Mouse (Mus musculus): ENCODE data around the gene Oaz3. TPM values are rescaled to one million over a fixed set of nuclear protein-coding genes. Genes with fewer than 3 reads are reported as not detected.

Oaz3 gene
- not detected for total RNA-seq (2021)

- no peak for DNase-seq
These were observed at the start of gene Oaz3 for GRCm38 (mm10) chr3:94443597-94443964. Gene Oaz3, minus strand, starts transcription at chr3:94443915.

DNA sequence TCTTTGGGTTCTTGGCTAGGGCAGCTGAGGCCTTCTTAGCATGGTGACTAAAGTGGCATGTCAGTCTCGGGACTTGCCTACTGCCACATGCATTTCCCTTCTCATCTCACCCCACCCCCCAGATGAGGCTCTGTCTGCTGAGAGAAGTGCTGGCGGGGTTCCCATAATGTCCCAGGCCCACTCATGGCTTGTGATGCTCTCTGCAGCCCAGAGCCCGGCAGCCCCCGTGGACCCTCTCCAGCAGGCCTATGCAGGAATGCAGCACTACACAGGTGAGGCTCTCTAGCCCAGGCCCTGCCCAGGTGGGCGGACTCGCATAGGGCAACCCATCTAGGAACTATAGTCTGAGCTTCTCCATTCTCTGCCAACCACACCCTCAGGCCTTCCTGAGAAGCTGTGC, 43.9 kb upstream of the Oaz3 start:
- no peak for DNase-seq

- no peak for DNase-seq
These were observed 42.2 kb upstream of the Oaz3 start for GRCm38 (mm10) chr3:94485922-94486321.

DNA sequence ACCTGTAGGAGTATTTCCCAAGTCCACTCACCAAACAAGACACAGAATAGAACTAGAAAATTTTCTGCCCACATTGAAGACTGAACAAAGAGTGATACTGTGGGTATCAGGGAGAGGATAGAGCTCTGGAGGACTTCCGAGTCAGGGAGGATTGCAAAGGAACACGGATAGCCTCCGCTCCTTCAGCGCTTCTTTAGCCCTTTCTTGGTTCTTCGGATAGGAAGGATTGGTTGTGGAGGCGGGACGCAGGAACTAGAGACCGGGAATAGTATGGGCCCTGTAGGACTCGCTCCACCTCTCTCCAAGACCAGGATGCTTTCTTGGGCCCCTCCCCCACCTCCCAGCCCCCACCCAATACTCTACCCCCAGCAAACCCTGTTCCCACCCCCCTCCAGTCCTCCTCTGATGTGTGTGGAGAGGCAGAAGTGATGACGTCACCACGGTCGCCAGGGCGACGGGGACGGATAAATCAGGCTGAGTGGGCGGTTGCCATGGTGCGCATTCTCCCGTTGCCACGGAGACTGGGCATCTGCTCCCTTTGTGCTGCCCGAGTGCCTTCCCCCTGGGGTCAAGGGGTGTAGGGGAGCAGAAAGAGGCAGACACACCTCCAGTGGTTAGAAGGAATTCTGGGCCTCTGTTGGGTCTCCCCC, 40.2 kb upstream of the Oaz3 start:
- DNase-seq = peak; percentile 39

- DNase-seq = no peak
These were observed 39.2 kb upstream of the Oaz3 start for GRCm38 (mm10) chr3:94482764-94483385.

- no peak for DNase-seq
These were observed 37.7 kb upstream of the Oaz3 start for GRCm38 (mm10) chr3:94481429-94481828.

DNA sequence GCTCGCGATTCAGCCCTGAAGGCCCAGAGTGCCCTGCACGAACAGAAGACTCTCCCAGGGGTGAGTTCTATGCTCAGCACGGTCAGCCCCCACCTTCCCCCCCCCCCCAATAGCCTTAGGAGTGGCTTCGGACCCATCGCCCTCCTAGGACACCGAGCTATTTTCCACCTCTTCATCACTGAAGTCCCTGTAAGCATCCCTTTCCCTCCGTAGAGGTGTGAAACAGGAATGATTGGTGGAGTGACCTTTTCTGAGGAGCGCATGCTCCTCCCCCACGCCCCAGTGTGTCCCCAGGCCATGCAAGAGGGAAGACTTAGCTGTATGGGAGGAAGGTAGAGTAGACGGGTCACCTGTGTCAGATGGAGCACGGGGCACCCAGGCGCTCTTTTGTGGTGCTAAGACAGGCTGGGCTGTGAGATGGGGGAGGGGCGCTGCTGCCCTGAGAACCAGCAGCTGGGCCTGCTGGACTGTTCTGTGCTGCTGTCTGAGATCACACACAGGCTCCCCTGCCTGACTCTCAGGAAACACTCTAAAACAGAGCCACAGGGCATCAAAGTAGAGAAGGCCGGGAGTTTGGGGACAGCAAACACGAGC, 36.7 kb upstream of the Oaz3 start, which contains the start of gene Riiad1:
Gene Riiad1, minus strand, starts transcription at position 51 of the 594 bp plus-strand sequence.
- DNase-seq = no peak

DNA sequence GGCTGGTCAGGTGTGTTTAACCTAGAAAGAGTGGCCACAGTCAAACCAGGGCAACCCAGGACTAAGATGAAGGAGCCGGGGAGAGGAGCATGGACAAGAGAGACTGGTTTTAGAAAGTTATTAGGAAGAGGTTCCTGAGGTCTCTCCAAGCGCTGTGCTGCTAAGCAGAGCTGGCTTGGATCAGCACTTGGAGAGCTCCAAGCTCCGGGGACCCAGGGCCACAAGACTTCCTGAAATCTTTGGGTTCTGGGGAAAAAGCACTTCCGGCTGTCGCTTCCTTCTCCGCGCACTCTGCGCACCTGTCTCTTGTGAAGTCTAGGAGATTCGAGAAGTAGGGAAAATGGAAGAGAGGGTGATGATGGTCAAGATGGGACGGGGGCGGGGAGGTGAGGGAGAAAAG, 35.8 kb upstream of the Oaz3 start:
- peak; percentile 36 for DNase-seq

- DNase-seq = no peak
These were observed 35.0 kb upstream of the Oaz3 start for GRCm38 (mm10) chr3:94478591-94479169.

GRCm38 (mm10) chr3:94477981-94478422, 34.3 kb upstream of the Oaz3 start, which contains the start of gene Celf3:
Gene Celf3, plus strand, starts transcription at chr3:94478295.
- DNase-seq = peak; percentile 27

GRCm38 (mm10) chr3:94477444-94477843, 33.7 kb upstream of the Oaz3 start:
- DNase-seq = no peak

DNA sequence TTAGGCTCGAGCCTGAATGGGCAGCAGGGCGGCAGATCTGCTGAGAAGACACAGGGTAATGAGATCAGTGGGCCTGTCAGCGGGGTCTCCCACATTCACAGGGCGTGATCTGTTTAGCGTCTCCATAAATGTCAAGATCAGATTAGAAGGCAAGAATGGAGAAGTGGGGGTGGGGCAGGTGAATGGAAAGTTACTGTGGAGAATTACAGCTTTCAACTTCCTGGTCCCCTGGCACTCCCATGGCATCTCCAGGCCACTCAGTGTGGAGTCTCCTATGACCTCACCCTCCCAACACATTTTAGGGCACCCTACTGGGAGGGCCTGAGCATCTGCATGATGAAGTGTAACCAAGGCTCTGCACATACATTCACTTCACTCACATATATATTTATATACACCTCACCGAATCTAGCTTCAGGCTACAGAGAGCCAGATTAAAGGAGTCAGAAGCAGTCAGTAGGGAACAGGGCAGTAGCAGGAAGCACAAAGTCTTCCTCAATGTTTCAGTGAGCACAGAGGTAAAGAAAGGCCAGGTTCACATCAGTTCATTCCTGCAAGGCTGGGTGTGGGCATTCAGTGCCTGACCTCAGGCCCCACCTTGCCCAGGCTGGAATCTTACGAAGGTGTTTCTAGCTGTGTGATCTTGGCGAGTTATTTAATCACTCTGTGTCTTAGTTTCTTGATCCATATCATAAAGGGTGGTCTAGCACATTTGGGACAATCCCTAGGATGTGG, 32.8 kb upstream of the Oaz3 start:
- no peak for DNase-seq

DNA sequence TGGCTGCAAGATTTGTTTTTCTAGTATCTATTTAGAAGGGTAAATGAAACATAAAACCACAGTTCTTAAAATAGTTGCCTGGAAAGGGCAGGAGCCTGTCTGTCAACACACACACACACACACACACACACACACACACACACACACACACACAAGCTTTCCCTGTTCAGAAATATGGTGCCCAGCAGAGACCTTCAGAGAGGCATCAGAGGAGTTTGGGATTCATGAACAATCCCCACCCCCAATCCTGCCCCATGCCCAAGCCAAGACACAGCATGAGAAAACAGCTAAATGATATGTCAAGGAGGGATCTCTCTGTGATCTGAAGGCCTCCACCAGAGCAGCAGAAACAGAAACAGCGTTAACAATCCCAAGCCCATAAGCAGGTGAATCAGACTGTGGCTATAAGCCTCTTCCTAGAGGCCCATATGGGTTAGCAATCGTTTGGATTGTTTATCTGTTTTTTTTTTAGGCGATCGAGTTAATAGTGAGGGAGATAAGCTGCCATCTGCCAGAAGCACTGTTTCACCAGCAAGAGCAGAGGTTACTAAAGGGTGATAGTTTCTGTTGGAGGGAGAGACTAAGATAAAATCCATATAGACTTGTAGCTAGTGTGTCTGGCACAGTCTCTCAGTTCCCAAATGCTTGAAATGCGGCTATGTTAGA, 30.0 kb upstream of the Oaz3 start:
- DNase-seq = no peak

GRCm38 (mm10) chr3:94473115-94473505, 29.4 kb upstream of the Oaz3 start:
- peak; percentile 15 for DNase-seq

DNA sequence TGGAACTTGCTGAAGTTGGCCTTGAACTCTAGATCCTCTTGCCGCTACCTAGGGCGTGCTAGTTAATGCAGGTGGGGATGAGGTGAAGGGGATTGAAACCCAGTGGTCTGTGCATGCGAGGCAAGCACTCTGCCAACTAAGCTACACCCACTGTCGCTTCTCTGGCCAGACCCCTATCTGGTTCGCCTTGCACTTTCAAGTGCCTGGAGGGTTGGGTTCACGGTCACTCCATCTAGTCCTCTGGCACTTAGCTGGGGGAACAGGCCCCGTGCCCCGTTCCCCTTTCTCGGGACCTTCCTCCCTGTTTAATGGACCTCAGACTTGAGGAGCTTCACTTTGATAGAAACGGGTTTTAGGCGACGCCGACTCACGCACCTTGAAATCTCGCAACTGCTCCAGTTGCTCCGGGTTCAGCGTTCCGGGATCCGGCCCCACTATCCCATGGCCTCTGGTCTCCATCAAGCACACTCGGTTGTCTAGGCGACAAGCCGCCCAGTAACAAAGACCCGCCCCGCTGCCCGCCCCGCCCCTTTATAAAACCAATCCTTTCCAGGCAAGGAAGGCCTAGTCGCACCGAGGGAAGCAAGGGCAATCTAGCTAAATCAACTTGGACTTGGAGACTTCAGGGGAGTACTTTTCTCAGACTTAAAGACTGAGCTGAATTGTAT, 28.9 kb upstream of the Oaz3 start:
- peak; percentile 43 for DNase-seq

- DNase-seq = no peak
These were observed 25.2 kb upstream of the Oaz3 start for GRCm38 (mm10) chr3:94468931-94469330.

DNA sequence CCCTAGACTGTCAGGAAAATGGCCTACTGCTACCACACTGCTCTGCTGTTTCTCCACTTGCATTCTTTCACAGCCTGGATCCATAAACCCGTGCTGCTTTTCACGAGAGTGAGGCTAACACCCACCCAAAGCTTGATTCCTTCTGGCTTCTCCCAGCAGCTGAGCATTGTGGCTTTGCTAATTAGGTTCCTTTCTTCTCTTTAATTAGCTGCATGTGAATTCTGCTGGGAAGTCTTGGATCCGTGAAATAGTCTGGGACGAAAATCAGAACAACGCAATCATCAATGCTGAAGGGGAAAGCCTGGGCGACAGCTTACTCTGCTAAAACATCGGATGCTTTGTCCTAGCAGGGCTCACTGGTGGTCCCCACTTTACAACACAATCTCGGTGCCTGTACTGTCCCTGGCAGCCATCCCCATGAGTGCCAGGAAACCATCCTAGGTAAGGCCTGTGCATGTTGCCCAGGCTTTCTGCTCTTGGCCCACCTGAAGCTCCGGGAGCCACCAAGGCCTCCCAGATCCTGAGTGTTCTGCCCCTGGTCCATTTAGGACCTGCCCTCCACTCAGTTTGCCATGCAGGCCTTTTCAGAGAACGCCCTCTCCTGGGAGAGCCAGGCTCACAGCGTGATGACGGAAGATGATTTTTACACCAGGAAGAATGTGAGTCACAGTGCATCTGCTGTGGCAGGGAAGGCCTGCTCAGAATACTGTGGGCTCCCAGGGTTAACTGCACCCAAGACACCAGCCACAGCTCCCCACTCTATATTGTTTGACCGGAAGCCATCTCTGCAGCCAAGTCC, 22.1 kb upstream of the Oaz3 start:
- DNase-seq = no peak

DNA sequence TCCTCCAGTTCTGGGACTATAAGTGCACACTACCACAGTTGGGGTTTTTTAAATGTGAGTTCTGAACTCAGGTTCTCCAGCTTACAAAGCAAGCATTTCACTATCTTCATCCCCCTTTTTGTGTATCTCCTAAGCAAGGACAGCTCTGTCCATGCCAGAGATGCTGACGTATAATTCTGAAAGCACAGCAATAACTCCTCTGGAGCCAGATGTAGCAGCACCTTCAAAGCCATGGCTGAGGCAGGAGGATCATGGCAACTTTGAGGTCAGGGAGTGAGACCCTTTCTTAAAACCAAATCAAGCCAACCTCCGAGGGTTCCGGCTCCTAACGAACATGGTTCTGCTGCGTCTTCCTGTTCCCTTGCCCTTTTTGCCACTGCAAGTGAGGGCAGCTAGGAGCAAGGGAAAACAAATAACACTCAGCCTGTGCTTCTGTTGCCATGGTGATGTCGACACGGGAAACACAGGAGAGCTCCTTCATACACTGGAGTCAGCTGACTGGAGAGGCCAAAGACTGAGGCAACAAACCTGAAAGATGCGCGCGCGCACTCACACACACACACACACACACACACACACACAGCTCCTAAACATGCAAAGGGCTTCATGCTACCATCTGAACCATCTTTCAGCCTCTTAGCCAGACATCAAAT, 20.3 kb upstream of the Oaz3 start:
- no peak for DNase-seq

DNA sequence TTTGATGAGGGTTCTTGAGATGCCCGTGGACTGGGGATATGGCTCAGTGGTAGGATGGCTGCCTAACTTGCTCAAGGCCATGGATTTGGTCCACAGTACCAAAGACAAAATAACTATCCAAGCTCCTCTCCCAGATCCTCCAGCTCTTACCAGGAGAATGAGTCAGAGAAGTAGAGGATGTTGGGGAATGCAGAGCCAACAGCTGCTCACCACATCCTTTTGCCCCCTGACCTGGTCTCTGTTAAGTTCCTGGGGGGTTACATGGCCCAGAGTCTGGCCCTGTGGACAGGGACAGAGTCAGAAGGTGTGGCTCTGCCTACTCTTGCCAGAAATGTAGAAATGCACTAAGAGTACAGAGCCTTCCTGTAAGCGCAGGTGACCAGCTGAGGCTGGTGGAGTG, 16.1 kb upstream of the Oaz3 start:
- DNase-seq = no peak

GRCm38 (mm10) chr3:94457055-94457454, 13.3 kb upstream of the Oaz3 start:
- DNase-seq = no peak

All from heart, postnatal 4 days (tissue).